Mouse (Mus musculus): ENCODE measurements around the gene Zfp275. TPM values are rescaled to one million over a fixed set of nuclear protein-coding genes. Genes with fewer than 3 reads are reported as not detected.

The Zfp275 gene
- polyA plus RNA-seq, 1 experiment from 2014 or later, result 2.3 TPM

DNA sequence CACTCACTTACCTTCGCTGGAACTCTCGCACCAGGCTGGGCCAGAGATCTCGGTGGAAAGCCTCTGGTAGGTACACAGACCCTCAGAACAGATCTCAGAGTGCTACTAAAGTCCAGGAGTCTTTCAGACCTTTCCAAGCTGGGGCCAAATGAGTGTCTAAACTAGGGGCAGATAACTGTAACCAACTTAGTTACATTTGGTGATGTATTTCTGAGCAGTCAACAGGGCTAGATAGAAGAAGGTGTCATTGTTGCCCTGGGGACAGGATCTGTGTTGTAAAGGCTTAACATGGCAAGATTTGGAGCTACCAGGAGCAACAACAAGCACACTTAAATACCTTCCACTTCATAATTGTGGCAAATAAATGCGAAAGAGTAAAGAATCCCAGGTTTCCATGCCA lies 5.7 kb upstream of the Zfp275 start, which contains the start of gene Gm45015:
TSS of gene Gm45015 (minus strand) at position 101 of the 400 bp plus-strand sequence.
- ATAC-seq, result no peak
- WGBS, result 83% methylated on average over 4 of the region's 4 CpGs
- Histone ChIP-seq H3K4me3 (ENCODE audit: low read depth, low read length) (no peak within 1 kb of the TSS), H3K27ac (ENCODE audit: low read depth, low read length) (no peak within 1 kb of the TSS), H3K36me3 (ENCODE audit: control insufficient read depth, insufficient read depth) (no peaks in the 10 kb centered on the region), H3K27me3 (replicated peaks; ENCODE audit: control insufficient read depth, insufficient read depth, low read length) (no peaks in the 10 kb centered on the region), H3K4me1 (replicated peaks; ENCODE audit: control insufficient read depth, insufficient read depth, low read length) (no peaks in the 10 kb centered on the region), H3K4me2 (replicated peaks; ENCODE audit: low read depth) (no peak within 1 kb of the TSS), H3K9ac (ENCODE audit: low read depth, low read length) (no peak within 1 kb of the TSS), H3K9me3 (ENCODE audit: control insufficient read depth) (no peaks in the 10 kb centered on the region)
- no peak for TF ChIP-seq CTCF (IDR thresholded peaks at IDR 0.05; ENCODE audit: low read depth)

DNA sequence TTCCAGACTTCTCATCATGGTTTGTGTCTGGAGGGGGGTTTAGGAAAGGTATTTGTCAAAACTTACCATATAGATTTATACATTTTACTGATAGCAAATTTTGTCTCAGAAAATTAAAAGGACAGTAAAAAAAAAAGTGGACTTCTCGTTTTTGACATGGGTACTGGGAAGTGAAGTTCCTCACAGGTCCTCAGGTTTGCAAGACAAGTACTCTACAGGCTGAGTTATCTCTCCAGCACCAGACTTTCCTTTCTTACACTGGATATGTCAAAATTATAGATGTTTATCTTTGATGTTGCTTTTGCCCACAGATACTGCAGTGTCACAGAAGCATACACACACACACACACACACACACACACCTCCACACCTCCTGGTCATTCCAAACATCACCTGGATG lies 948 bp upstream of the Zfp275 start:
- H3K9ac ChIP-seq (ENCODE audit: low read depth, low read length), result no peak overlapping the region

DNA sequence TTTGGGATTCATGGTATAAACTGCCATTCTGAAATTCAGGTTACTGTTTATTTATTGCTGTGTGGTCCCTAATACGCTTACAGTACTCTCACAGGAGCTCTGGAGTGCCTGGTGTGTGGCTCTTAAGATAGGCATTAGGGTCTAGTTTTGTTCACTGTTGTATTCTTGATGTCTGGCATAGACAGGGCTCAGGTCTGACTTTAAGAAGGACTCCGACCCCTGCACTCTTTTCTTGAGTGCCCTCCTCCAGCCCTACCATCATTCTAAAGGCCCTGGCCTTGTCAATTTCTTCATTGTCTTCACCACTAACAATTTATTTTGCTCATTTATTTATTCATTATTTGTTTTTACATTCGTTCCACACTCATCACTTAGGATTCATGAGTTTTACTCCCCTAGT lies 353 bp upstream of the Zfp275 start:
- peak overlapping the region; percentile 51 for H3K4me3 ChIP-seq (ENCODE audit: low read depth, low read length)
- H3K36me3 ChIP-seq (ENCODE audit: control insufficient read depth, insufficient read depth), result no peaks in the 10 kb centered on the region
- 33% methylated on average over 3 of the region's 3 CpGs for WGBS
- H3K9ac ChIP-seq (ENCODE audit: low read depth, low read length), result no peak overlapping the region
- no peaks in the 10 kb centered on the region for H3K4me1 ChIP-seq (replicated peaks; ENCODE audit: control insufficient read depth, insufficient read depth, low read length)
- ATAC-seq, result no peak
- H3K9me3 ChIP-seq (ENCODE audit: control insufficient read depth), result no peaks in the 10 kb centered on the region
- H3K27ac ChIP-seq (ENCODE audit: low read depth, low read length), result no peak overlapping the region
- H3K4me2 ChIP-seq (replicated peaks; ENCODE audit: low read depth), result peak overlapping the region; percentile 63
- no peaks in the 10 kb centered on the region for H3K27me3 ChIP-seq (replicated peaks; ENCODE audit: control insufficient read depth, insufficient read depth, low read length)
- no peak for TF ChIP-seq CTCF (IDR thresholded peaks at IDR 0.05; ENCODE audit: low read depth)

More for the DNA sequence above, 948 bp upstream of the Zfp275 start:
- no peaks in the 10 kb centered on the region for H3K4me1 ChIP-seq (replicated peaks; ENCODE audit: control insufficient read depth, insufficient read depth, low read length)
- H3K27me3 ChIP-seq (replicated peaks; ENCODE audit: control insufficient read depth, insufficient read depth, low read length), result no peaks in the 10 kb centered on the region
- H3K4me3 ChIP-seq (ENCODE audit: low read depth, low read length), result no peak overlapping the region
- no peak for TF ChIP-seq CTCF (IDR thresholded peaks at IDR 0.05; ENCODE audit: low read depth)
- no peaks in the 10 kb centered on the region for H3K36me3 ChIP-seq (ENCODE audit: control insufficient read depth, insufficient read depth)
- H3K9me3 ChIP-seq (ENCODE audit: control insufficient read depth), result no peaks in the 10 kb centered on the region
- no peak overlapping the region for H3K27ac ChIP-seq (ENCODE audit: low read depth, low read length)
- WGBS, result 59% methylated on average over 1 of the region's 1 CpGs
- H3K4me2 ChIP-seq (replicated peaks; ENCODE audit: low read depth), result no peak overlapping the region
- no peak for ATAC-seq

DNA sequence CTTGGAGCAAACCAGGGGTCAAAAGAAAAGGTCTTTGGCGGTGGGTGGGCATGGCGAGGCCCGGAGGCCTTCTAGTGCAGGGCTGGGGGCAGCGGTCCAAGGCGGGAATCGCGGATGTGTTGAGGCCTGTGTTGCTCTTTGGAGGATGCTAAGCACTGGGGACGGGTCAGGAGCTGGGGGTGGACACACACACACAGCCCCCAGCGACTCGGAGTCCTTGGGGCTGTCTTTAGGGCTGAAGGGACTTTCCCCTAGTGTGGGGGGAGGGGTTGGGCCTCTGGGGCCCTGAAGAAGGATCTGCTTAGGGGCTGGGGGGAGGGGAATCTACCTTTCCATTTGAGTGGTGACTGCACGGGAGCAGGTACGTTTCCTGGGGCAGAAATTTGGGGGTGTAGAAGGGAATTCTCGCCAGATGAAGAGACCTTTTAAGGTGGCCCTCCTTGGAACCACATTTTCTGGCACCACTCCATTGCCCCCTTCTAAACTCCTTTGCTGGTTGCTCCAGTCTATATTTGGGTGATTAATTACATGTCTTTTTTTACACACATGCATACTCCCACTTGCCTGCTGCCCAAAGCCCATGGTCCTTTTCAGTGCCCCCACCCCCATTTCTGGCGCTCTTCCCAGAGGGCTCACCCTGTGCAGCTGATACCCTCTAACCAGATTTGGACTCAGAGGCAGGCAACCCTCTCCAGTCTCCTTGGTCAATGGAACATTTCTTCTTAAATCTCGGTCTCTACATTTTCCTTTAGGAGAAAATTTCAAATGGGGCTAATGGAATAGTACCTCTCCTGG lies 717 bp downstream of the Zfp275 start:
- Histone ChIP-seq H3K9me3 (ENCODE audit: control insufficient read depth) (no peaks in the 10 kb centered on the region), H3K27ac (ENCODE audit: low read depth, low read length) (no peak overlapping the region)
- TF ChIP-seq CTCF (IDR thresholded peaks at IDR 0.05; ENCODE audit: low read depth), result no peak

DNA sequence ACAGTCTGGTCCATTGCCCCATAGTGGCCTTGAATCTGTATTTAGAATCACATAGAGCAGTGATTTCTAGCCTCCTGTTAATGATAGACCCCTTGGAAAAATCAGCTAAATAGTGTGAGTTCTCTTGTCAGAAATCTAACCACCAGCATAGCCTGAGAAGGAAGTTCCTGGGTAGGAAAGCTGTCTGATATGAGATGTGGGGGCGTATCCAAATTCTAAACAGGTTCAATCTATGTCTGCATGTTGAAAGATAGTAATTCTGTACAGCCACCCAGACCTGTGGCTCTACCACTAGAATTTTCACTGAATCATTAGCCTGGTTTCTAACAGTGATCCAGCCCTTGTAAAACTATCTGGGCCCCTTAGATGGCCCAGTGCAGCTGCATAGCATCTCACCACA lies 1.4 kb downstream of the Zfp275 start:
- no peak overlapping the region for H3K27ac ChIP-seq (ENCODE audit: low read depth, low read length)
- H3K4me3 ChIP-seq (ENCODE audit: low read depth, low read length), result no peak overlapping the region
- TF ChIP-seq CTCF (IDR thresholded peaks at IDR 0.05; ENCODE audit: low read depth), result no peak
- H3K9me3 ChIP-seq (ENCODE audit: control insufficient read depth), result no peaks in the 10 kb centered on the region
- no peak overlapping the region for H3K4me2 ChIP-seq (replicated peaks; ENCODE audit: low read depth)
- no peaks in the 10 kb centered on the region for H3K36me3 ChIP-seq (ENCODE audit: control insufficient read depth, insufficient read depth)
- H3K27me3 ChIP-seq (replicated peaks; ENCODE audit: control insufficient read depth, insufficient read depth, low read length), result no peaks in the 10 kb centered on the region
- no peak for ATAC-seq
- H3K4me1 ChIP-seq (replicated peaks; ENCODE audit: control insufficient read depth, insufficient read depth, low read length), result no peaks in the 10 kb centered on the region
- no peak overlapping the region for H3K9ac ChIP-seq (ENCODE audit: low read depth, low read length)
- 71% methylated on average over 1 of the region's 1 CpGs for WGBS

More for the DNA sequence above, 717 bp downstream of the Zfp275 start:
- no peaks in the 10 kb centered on the region for H3K36me3 ChIP-seq (ENCODE audit: control insufficient read depth, insufficient read depth)
- H3K4me3 ChIP-seq (ENCODE audit: low read depth, low read length), result peak overlapping the region; percentile 51
- H3K27me3 ChIP-seq (replicated peaks; ENCODE audit: control insufficient read depth, insufficient read depth, low read length), result no peaks in the 10 kb centered on the region
- peak overlapping the region; percentile 63 for H3K4me2 ChIP-seq (replicated peaks; ENCODE audit: low read depth)
- H3K4me1 ChIP-seq (replicated peaks; ENCODE audit: control insufficient read depth, insufficient read depth, low read length), result no peaks in the 10 kb centered on the region
- 24% methylated on average over 15 of the region's 15 CpGs for WGBS
- peak overlapping the region; percentile 46 for H3K9ac ChIP-seq (ENCODE audit: low read depth, low read length)
- ATAC-seq, result peak; percentile 45; the same call in 1 of the 2 replicates

DNA sequence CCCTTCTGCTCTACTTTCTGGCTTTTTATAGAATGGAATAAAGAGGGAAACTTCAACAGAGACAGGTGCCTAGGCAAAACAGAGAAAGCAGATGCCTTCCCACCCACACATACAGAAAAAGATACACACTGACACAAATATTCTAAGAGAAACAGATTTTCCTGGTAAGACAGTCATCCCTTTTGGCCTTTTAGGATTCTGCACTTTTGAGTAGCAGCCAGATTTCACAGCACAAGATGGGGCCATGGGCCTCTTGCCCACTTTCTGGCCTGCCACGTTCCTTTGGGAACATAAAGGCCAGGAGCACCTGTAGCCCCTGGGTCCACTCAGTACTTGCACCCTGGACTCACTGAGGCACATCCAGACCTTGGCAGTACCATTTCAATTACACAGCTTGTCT lies 1.9 kb downstream of the Zfp275 start:
- H3K27me3 ChIP-seq (replicated peaks; ENCODE audit: control insufficient read depth, insufficient read depth, low read length), result no peaks in the 10 kb centered on the region
- H3K36me3 ChIP-seq (ENCODE audit: control insufficient read depth, insufficient read depth), result no peaks in the 10 kb centered on the region
- H3K4me2 ChIP-seq (replicated peaks; ENCODE audit: low read depth), result no peak overlapping the region
- H3K9me3 ChIP-seq (ENCODE audit: control insufficient read depth), result no peaks in the 10 kb centered on the region
- H3K4me3 ChIP-seq (ENCODE audit: low read depth, low read length), result no peak overlapping the region
- H3K9ac ChIP-seq (ENCODE audit: low read depth, low read length), result no peak overlapping the region
- WGBS, result 55% methylated on average over 1 of the region's 1 CpGs
- no peak overlapping the region for H3K27ac ChIP-seq (ENCODE audit: low read depth, low read length)
- ATAC-seq, result no peak
- no peaks in the 10 kb centered on the region for H3K4me1 ChIP-seq (replicated peaks; ENCODE audit: control insufficient read depth, insufficient read depth, low read length)
- no peak for TF ChIP-seq CTCF (IDR thresholded peaks at IDR 0.05; ENCODE audit: low read depth)

Measured in intestine, postnatal 0 days (tissue).